Mouse (Mus musculus) frontal cortex, postnatal 36 days (tissue): ENCODE results near the gene Tmem132c.

Experiments
- DNase-seq, 2 experiments: peaks; one replicate each; pipeline ENCODE4 v3.0.0; 2022; ENCODE audit warnings: low spot score in 2 of 2

Gene Tmem132c

GRCm38 (mm10) chr5:127241136-127241924 is at the start of gene Tmem132c:
Tmem132c (plus strand) TSS chr5:127241808.
- peak; percentile 33 to 36 for DNase-seq

DNA sequence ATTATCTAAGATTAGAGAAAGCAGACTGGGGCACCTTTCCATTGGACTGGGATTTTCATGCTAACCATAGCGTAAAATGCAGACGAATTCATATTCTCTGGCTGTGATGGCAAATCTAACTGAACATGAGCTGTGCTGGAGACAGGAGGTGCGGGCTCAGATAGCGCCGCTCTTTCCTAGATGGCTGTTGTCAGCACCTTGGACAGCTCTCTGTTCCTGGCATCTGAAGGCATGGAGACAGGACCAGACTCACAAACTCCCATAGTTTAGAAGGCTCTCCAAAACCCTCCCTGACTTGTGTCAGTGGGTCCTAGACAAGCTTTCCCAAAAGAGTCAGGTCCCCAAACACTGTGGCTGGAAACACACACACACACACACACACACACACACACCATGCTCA is 49.7 kb upstream of the Tmem132c start:
- DNase-seq = no peak

DNA sequence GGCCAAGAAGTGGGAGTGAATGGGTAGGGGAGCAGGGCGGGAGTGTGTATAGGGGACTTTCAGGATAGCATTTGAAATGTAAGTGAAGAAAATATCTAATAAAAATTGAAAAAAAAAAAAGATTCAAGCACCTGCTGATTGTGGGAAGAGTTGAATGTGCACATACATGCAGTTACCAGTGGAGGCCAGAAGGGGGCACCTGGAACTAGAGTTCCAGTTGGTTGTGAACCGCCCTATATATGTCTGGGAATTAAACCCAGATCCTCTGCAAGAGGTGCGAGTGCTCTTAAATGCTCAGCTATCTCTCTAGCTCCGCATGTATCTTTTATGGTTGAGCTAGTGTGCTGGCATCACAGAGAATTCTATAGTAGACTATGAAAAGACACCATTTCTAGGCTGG is 42.8 kb upstream of the Tmem132c start:
- DNase-seq = no peak

DNA sequence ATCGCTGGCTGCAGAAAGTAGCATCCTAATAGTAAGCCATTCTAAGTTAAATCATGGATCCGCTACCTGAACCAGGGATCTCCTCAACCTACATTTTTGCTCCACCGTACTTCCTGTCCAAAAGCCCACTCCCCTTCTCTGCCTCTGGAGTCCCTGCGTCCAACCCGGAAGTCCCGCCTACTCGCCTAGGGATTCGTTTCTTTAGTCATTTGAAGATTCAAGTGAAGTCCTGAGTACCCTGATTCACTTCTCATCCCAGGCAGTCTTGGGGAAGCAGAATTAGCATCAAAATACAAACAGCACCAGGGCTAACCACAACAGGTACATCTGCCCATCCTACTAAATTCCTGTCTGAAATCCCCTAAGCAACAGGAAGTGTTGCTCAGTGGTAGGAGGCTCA is 36.7 kb upstream of the Tmem132c start:
- DNase-seq = no peak

GRCm38 (mm10) chr5:127216389-127216788 is 25.2 kb upstream of the Tmem132c start:
- no peak for DNase-seq

- no peak for DNase-seq
Observed at GRCm38 (mm10) chr5:127217725-127218124, 23.9 kb upstream of the Tmem132c start.

DNA sequence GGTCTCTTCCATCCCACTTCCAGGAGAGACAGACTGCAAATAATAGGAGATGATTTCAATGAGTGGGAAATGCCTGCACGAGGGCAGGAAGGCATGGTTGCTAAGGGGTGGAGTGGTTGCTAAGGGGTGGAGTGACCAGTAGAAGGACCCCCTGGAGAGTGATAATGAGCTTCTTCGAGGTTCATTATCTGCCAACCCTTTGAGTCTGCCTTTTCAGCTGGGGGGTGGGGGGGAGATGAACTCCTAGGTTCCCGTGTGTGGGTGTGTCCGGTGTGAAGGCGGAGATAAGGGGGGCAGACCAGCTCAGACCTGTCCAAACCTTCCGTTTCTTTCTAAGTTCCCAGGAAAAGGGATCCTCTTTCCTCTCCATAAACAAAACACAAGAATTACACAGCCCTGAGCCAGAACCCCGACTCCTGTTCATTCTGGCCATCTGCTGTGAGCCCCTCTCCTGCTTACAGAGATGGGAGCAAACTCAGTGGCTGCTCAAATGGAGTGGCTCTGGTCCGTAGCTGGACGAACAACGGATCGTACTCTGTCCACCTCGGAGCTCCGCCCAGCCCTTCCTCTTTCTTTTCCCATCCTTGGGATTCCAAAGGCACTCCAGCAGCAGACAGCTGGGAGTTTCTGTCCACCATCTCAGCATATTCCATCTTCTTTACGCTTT is 13.5 kb upstream of the Tmem132c start:
- DNase-seq = no peak

DNA sequence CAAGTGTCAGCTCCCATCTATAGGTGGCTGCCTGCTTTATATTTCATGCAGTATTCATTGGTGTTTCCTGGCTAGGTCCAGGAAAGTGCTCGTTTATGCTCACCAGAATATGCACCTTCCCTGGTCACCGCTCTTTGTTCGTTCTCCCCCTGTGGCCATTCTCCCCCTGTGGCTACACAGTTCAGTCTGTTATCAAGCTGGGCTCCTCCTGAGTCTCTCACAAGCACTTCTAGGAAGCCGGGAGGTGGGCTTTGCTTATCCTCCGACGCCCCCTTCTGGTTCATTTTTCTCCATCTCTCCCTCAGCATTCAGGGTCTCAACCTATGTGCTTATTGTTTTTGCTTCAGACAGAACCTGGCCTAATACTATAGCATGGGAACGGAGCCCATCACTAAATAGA is 6.9 kb upstream of the Tmem132c start:
- DNase-seq = peak in 1 of 2 experiments; percentile 16

DNA sequence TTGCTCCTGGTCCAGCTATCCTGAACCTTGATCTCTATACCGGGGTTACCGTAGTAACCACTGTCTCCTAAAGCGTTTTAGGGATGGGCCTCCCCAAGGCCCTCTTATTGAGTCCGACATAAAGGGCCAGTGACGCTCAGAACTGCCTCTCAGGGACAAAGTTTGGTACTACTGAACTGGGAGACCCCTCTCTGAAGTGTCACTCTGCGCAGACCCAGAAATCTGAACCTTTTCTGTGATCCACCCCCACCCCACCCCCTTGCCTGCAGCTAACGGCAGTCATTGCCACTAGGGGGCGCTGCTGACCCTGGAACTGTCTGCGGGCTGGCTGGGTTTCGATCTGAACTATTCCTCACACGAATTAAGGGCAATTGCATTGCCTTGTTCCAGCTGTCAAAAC is 6.4 kb upstream of the Tmem132c start:
- DNase-seq = peak; percentile 75 to 77

- DNase-seq = no peak
Observed at GRCm38 (mm10) chr5:127239706-127240105, 1.9 kb upstream of the Tmem132c start.

DNA sequence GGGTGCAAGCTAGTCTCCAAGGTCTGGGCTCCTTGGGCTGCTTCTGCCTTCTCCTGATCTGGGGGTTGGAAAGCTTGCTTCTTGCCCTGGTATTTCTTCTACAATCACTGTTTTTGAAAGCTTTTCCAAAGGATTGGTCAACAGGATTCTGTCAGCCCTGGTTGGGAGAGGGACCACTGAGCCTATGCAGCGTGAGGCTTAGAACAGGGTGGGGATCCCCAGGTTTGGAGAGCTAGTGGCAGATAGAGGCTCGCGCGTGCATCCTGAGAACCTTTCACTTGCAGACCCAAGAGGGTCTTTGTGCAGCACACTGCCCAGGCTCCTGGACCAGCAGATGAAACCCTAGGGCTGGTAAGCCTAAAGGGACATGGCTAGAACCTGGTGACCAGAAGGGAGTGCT is 962 bp upstream of the Tmem132c start:
- no peak for DNase-seq

DNA sequence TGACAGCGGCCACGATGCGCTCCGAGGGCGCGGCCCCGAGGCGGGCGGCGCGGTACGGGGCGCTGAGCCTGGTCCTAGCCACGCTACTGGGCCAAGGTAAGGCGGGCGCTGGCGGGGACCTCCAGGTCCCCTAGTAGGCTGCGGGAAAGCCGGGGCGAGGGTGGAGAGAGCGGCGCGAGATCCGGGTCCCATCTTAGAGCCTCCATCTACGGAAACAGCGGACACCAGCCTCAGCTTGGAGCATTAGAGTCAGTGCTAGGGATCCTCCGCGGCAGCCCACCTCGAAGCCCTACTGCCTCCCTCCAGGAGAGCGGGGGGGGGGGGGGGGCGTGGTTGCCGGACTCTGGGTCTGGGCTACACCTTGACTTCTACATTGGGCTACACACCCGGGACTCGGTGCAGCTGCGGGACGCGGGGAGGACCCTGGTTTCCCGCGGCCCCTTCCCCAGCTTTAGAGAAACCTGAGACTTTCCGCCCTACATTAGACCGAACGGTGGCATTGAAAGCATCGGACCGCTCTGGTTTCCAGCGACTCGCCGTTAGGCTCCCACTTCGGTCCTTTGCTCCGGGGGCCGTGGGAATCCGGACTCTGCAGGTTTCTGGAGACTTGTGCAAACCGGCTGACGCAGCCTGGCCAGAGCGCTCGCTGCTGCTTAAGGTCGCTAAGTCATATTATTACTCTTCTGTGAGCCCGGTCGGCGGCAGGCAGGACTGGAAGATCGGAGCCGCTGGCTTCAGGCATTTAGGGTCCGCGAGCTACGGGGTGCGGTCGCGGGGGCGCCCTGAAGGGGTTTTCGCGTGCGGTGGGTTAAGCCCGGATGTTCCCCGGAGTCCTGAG is 536 bp downstream of the Tmem132c start:
- no peak for DNase-seq

- DNase-seq = no peak
Observed at GRCm38 (mm10) chr5:127242763-127243160, 1.2 kb downstream of the Tmem132c start.

DNA sequence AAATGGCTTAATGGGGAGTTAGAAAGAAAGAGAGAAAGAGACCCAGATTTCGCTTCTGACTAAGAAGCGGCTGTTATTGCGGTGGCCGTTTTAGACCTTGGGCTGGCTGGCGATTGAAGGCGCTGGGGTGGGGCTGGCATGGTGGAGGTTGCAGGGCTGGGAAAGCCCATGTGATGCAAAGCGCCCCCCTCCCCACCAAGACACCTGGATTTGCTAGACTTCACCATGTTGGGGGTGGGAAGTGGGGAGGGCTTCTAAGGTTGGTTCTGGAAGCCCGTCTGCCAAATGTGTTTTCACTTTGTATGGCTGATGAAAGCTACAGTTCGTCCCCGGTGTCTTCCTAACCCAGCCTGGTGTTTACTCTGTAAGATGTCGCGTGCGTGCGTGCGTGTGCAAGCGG is 1.6 kb downstream of the Tmem132c start:
- no peak for DNase-seq

DNA sequence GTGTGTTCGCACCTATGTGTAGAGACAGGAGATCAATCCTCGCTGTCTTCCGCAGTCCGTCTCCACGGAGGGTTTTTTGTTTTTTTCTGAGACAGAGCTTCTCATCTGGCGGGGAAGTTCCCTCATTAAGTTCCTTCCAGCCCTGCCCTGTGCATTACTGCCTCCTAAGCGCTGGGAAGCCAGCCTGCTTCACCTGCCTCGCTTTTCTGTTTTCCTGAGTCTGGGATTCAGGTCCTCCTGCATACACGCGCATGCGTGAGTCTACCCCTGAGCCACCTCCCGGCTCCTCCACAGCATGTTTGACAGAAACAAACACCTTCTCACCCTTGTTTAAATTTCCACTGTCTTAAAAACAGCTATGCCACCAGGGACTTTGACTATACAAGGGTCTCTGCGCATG is 2.0 kb downstream of the Tmem132c start:
- DNase-seq = peak in 1 of 2 experiments; percentile 6

- no peak for DNase-seq
Observed at GRCm38 (mm10) chr5:127253263-127253662, 11.7 kb downstream of the Tmem132c start.

DNA sequence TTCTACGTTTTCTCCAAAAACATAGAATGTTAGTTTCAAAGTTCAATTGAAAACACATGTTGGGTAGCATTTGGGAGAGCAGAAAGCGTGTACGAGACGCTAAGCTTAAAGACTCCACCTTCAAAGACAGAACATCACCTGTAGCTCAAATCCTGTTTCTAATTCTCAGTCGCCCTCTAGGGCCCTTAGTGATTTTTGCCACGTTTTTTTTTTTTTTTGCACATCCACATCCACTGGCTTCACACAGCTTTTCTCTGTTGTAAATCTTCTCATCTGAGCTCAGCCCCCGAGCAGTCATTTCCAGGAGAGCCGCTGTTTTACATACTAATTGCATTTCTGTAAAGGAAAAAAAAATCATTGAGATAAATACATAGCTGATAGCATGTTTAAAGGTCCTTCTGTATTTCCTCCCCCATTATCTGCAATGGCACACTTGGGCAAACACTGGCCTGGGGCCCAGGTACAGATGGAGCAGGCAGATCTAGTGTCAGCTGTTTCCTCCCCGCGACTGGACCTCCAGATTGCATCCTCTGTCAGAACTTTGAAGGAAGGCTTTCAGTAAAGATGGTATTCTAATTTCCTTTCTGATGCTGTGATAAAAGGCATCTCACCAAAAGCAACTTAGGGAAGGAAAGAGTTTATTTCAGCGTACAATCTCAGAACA is 15.5 kb downstream of the Tmem132c start:
- no peak for DNase-seq

DNA sequence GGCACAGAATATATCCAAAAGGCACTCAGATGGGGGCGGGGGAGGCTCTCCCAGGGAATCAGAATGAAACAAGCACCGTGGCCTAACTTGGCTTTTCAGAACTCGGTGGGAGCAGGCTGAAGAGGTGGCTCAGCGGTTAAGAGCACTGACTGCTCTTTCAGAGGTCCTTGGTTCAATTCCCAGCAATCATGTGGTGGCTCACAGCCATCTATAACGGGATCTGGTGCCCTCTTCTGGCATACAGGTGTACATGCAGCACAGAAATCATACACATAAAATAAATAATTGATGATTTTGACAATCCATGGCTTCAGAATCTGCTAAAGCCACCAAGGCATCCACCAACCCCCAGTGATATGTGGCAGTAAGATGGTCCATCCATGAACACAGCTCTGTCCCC is 20.5 kb downstream of the Tmem132c start:
- no peak for DNase-seq

GRCm38 (mm10) chr5:127271145-127271544 is 29.5 kb downstream of the Tmem132c start:
- DNase-seq = no peak

- DNase-seq = no peak
Observed at GRCm38 (mm10) chr5:127279462-127279861, 37.9 kb downstream of the Tmem132c start.

DNA sequence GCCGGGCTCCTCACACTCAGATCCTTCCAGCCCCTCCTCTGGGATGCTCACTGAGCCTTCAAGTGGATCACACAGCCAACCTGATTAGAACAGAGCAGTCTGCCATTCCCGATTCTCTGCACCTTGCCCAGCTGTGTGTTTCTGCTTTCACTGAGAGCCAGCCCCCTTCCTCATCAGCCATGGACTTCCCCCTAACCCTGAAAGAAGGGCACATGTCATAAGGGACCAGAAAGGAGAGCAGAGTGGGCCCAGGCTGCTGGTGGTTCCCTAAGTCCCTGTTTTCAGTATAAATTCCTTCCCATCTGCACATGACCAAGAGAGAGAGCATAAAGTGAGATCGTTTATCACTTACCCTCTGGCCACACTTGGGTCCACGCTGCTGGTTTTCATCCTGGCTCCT is 39.6 kb downstream of the Tmem132c start:
- no peak for DNase-seq
